Mouse (Mus musculus) stomach, postnatal 0 days (tissue): ENCODE data around the gene Kcnab2.

ENCODE experiments used
- CTCF ChIP-seq: IDR thresholded peaks from 2 replicates; pipeline ENCODE4 v1.5.1; 2016; ENCODE audit warnings: antibody characterized with exemption, low read depth, mild to moderate bottlenecking, moderate library complexity
- EP300 ChIP-seq: optimal IDR thresholded peaks from 2 replicates; pipeline ENCODE3; 2016; ENCODE audit warnings: antibody characterized with exemption

- TF ChIP-seq CTCF = no peak
- TF ChIP-seq EP300 = no peak
Observed at GRCm38 (mm10) chr4:152344651-152345050, 133.0 kb downstream of the Kcnab2 start.
